Mouse (Mus musculus) kidney, adult 2 months (tissue): ENCODE measurements at regions not wholly inside any gene's neighbourhood (a gene's known extent, or its start where the extent isn't known, plus 50 kb on each side); places are given as distances from the start of the nearest gene placed in this dataset.

Experiments
- CTCF ChIP-seq: fragments of 200-500 bp; conservative IDR thresholded peaks from 2 replicates; pipeline ENCODE4 v1.5.1; 2011; ENCODE audit warnings: low read depth, mild to moderate bottlenecking, control low read depth, low read length, moderate library complexity, mixed read lengths; ENCODE audit not compliant: insufficient read depth, insufficient read length
- POLR2A ChIP-seq: fragments of 200-500 bp; IDR thresholded peaks from one replicate; pipeline ENCODE4 v1.6.1; 2011; ENCODE audit warnings: low read depth, low read length, control low read depth

DNA sequence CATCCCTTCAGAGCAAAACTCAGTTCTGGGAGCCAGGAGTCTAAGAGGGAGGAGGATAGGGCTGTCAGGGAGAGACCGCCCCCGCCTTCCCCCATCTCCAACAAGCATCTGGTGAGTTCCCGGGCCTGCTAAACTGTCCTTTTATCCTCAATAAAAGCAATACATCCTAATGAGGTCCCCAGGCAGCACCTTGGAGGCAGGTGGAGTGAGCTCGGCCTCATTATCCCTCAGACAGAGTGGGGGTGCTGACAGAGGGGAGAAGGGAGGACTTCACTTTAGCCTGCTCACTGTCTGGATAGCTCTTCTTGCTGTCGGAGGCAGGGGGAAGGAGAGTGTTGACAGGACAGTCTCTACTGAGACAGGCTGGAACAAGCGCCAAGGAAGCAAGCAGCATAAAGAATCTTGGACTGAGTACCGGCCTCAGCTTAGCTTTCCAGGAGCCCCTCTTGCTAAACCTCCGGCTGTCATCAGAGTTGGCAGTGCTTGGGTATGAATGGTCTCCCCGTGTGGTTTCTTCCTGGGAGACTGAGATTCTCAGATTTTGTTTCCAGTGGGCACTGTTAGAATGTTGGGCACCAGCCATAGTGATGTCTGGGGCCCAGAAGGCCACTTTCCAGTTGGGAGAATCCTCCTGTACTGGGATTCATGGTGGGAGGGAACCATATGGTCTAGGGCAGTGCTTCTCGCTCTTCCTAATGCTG is 537.3 kb downstream of the Tbc1d22a start:
- TF ChIP-seq POLR2A (no peak), CTCF (no peak)
